Mouse (Mus musculus): ENCODE results near the gene Gsta3. TPM values are rescaled to one million over a fixed set of nuclear protein-coding genes. Genes with fewer than 3 reads are reported as not detected.

Gsta3 gene
- polyA plus RNA-seq, 1 experiment from 2014 or later = 0.68 TPM

DNA sequence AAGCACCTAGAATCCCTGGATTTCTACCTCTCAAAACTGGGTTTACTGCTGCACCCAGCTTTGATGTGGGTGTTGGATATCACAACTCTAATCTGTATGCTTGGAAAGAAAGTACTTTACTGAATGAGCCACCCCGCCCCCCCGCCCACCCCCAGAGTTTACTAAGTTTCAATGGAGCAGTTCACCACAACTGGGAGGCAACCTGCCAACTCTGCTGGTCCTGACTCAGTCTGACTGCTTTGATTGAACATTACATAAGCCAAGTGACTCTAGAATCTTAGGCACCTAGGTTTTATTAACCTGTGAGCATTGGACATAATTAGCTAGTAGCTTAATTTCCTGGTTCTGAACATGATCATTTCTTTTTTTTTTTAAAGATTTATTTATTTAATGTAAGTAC lies 73.9 kb downstream of the Gsta3 start:
- H3K4me1 ChIP-seq = no peaks in the 10 kb centered on the region
- no peaks in the 10 kb centered on the region for H3K9me3 ChIP-seq (replicated peaks)
- H3K27ac ChIP-seq (replicated peaks) = no peak overlapping the region
- ATAC-seq (ENCODE audit: low FRiP score) = no peak
- no peak overlapping the region for H3K9ac ChIP-seq (replicated peaks)
- no peaks in the 10 kb centered on the region for H3K27me3 ChIP-seq (replicated peaks)
- no peaks in the 10 kb centered on the region for H3K36me3 ChIP-seq
- no peak overlapping the region for H3K4me2 ChIP-seq
- H3K4me3 ChIP-seq (replicated peaks) = no peak overlapping the region
- 91% methylated on average over 2 of the region's 2 CpGs for whole genome bisulfite sequencing

Other genes with a start within 250 kb of the Gsta3 start
- 2.2 and 3.1 TPM in 2 replicates for gene Tram2, start 161.4 kb upstream of the Gsta3 start, polyA plus RNA-seq (2015; fragmentation: Nextera tagmentation; extraction: Ambion mirVana)
- 18.9 and 22.6 TPM in 2 replicates for gene Tmem14a, start 22.0 kb upstream of the Gsta3 start, polyA plus RNA-seq (2015; fragmentation: Nextera tagmentation; extraction: Ambion mirVana)
- gene Khdc1a, start 109.1 kb downstream of the Gsta3 start, polyA plus RNA-seq (2015; fragmentation: Nextera tagmentation; extraction: Ambion mirVana) = 2.2 TPM in 1 of 2 replicates, not detected in the other
- not detected in 2 replicates for gene Khdc1c, start 127.7 kb downstream of the Gsta3 start, polyA plus RNA-seq (2015; fragmentation: Nextera tagmentation; extraction: Ambion mirVana)
- gene Khdc1b, start 143.0 kb downstream of the Gsta3 start, polyA plus RNA-seq (2015; fragmentation: Nextera tagmentation; extraction: Ambion mirVana) = not detected in 2 replicates